Mouse (Mus musculus): ENCODE results near the gene Nr6a1. TPM values are rescaled to one million over a fixed set of nuclear protein-coding genes. Genes with fewer than 3 reads are reported as not detected.

The Nr6a1 gene
- polyA plus RNA-seq, 1 experiment from 2014 or later: 1.6 TPM

- H3K36me3 ChIP-seq (replicated peaks): no peaks in the 10 kb centered on the region
- no peaks in the 10 kb centered on the region for H3K9me3 ChIP-seq
- H3K4me1 ChIP-seq: peaks cover 10% of the 10 kb centered on the region
- 9% methylated on average over 26 of the region's 32 CpGs for WGBS
- no peak within 1 kb of the TSS for H3K27ac ChIP-seq
- peak within 1 kb of the TSS; percentile 96 for H3K4me2 ChIP-seq
- H3K9ac ChIP-seq: peak within 1 kb of the TSS; percentile 46
- H3K4me3 ChIP-seq: peak within 1 kb of the TSS; percentile 40
- H3K27me3 ChIP-seq (replicated peaks): 0 out of 2 replicates have a peak, but pooled peaks cover 9% of the 10 kb centered on the region
- peak; percentile 55; the same call in 1 of the 2 replicates for ATAC-seq (replicated peaks)
These were observed 4.6 kb upstream of the Nr6a1 start, which contains the start of gene Olfml2a for GRCm38 (mm10) chr2:38931851-38932667. TSS of gene Olfml2a (plus strand) at chr2:38931978.

DNA sequence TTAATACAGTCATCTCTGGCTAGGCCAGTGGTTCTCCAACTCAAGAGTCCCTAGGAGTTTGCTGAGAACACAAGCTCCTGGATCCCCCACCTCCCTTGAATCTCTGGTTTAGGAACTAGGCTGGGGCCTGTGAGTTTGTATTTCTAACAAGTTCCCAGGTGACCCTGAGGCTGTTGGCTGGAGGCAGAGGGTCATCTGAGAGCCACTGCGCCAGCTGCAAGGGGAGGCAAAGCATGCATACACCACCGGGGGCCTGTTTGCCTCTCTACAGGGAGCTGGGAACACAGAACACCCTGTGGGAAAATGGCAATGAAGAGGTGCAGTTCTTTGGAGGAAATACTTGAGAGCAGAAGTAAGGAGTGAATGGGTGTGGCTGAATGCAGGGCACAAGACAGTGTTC, 2.8 kb upstream of the Nr6a1 start:
- Histone ChIP-seq H3K27me3 (replicated peaks) (0 out of 2 replicates have a peak, but pooled peaks cover 9% of the 10 kb centered on the region), H3K9ac (no peak overlapping the region), H3K4me1 (peaks cover 18% of the 10 kb centered on the region), H3K27ac (no peak overlapping the region), H3K9me3 (no peaks in the 10 kb centered on the region), H3K4me2 (no peak overlapping the region), H3K36me3 (replicated peaks) (no peaks in the 10 kb centered on the region), H3K4me3 (no peak overlapping the region)
- 68% methylated on average over 2 of the region's 2 CpGs for WGBS
- no peak for ATAC-seq (replicated peaks)

DNA sequence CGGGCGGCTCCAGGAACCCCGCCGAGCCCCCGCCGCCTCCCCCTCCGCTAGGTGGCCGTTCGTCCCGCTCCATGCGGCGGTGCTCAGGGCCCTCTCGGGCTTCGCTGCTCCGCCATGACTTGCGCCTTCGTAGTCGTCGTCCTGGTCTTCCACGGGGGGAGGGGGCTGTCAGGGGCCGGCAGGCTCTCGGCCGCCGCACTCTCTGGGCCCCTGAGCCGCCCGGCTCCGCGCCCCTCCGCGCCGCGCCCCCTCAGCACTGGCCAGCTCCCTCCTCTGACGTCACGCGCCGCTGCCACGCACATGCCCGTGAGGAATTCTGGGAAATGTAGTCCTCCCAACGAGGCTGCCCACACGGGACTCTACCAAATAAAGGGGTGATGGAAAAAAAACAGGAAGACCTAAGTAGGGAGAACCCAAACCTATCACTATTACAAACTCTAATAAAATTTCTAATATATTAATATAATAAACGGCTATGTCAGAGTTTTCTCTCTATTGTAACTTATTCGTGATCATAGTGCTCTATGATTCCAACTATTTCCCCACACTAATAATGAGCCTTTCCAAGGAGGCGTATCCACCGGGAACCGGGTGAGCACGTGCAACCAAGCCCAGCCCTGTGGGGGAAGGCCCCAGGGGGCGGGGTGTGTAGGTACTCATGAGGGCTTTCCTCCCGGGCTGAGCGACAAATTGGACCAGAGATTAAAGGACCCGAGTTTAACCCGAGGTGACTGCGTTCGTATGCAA, 1.2 kb downstream of the Nr6a1 start:
- peak overlapping the region; percentile 74 for H3K9ac ChIP-seq
- peak; percentile 95 for ATAC-seq (replicated peaks)
- H3K27ac ChIP-seq: 0 out of 2 replicates have a peak overlapping the region, but pooled peaks have one; percentile 3
- H3K4me3 ChIP-seq: peak overlapping the region; percentile 61
- H3K27me3 ChIP-seq (replicated peaks): peaks cover 11% of the 10 kb centered on the region
- under 1% methylated on average over 36 of the region's 53 CpGs for WGBS
- H3K4me2 ChIP-seq: peak overlapping the region; percentile 98
- H3K9me3 ChIP-seq: no peaks in the 10 kb centered on the region
- H3K36me3 ChIP-seq (replicated peaks): no peaks in the 10 kb centered on the region
- H3K4me1 ChIP-seq: peaks cover 21% of the 10 kb centered on the region

DNA sequence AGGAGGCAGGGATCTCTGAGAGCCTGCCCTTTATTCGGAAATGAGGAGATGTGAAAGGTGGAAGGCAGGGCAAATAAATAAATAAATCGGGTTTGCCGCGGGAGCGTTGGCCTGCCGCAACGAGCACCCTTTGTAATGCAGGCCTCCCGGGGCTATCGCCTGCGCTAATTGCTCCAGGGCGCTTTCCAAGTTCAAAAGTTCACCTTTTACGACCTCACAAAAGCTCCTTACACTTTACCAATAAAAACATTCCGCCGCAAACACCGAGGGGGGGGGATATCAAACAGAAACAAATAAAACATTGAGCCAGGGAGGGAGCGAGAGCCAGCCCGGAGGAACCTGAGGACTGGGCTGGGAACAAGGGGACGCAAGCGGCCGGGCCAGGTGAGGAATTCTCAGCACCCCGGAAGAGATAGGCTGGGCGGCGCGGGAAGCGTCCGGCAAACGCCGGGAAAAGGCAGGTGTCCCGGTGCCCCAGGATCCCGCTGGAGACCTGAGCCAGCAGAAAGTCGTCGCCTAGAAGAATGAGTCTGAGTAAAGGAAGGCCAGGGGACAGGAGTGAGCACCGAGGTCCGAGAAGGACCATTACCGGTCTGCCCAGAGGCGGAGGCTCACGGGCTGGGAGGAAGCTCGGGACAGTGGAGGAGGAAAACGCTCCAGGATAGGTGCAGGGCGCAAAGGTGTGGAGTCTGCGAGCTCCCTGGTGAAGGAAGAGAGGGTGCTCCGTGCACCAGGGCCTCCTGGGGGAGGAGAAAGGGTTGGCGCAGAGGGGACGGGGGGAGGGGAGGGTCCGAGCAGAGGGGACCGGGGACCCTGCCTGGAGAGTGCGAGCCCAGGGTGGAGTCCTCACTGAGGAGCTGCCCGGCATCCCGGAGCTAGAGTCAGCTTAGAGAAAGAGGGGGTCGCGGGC, 2.1 kb downstream of the Nr6a1 start:
- Histone ChIP-seq H3K4me1 (peaks cover 20% of the 10 kb centered on the region), H3K4me3 (peak overlapping the region; percentile 61), H3K9me3 (no peaks in the 10 kb centered on the region), H3K36me3 (replicated peaks) (no peaks in the 10 kb centered on the region), H3K27me3 (replicated peaks) (peaks cover 9% of the 10 kb centered on the region), H3K27ac (0 out of 2 replicates have a peak overlapping the region, but pooled peaks have one; percentile 3), H3K9ac (peak overlapping the region; percentile 74), H3K4me2 (peak overlapping the region; percentile 98)
- ATAC-seq (replicated peaks): peak; percentile 78
- under 1% methylated on average over 46 of the region's 51 CpGs for WGBS

DNA sequence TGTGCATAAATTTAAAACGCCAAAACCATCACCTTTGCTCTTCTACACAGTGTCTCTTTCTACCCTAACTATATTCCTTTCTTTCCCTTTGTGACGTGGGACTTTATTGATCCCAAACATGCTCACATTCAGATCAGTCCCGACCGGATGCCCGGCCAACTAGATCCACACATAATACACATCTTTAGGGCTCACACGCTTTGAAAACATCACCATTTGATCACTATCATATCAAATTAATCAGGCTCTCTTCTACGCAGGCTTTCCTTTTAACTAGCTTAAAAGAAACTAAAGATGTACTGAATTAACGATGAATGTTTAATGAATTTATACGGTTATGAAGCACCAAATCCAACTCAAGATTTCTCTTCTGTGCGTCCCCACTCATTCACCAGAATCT, 2.9 kb downstream of the Nr6a1 start:
- H3K4me2 ChIP-seq: peak overlapping the region; percentile 98
- H3K4me3 ChIP-seq: peak overlapping the region; percentile 61
- H3K9me3 ChIP-seq: no peaks in the 10 kb centered on the region
- H3K27ac ChIP-seq: no peak overlapping the region
- no peaks in the 10 kb centered on the region for H3K36me3 ChIP-seq (replicated peaks)
- H3K27me3 ChIP-seq (replicated peaks): peaks cover 9% of the 10 kb centered on the region
- no peak overlapping the region for H3K9ac ChIP-seq
- 3% methylated on average over 10 of the region's 10 CpGs for WGBS
- ATAC-seq (replicated peaks): no peak
- H3K4me1 ChIP-seq: peaks cover 20% of the 10 kb centered on the region

GRCm38 (mm10) chr2:38923911-38924310, 3.6 kb downstream of the Nr6a1 start:
- Histone ChIP-seq H3K36me3 (replicated peaks) (no peaks in the 10 kb centered on the region), H3K4me1 (peaks cover 20% of the 10 kb centered on the region), H3K4me3 (no peak overlapping the region)

GRCm38 (mm10) chr2:38923471-38923870, 4.0 kb downstream of the Nr6a1 start:
- no peak overlapping the region for H3K4me2 ChIP-seq
- H3K27ac ChIP-seq: no peak overlapping the region
- H3K4me3 ChIP-seq: no peak overlapping the region
- H3K9me3 ChIP-seq: no peaks in the 10 kb centered on the region
- H3K36me3 ChIP-seq (replicated peaks): no peaks in the 10 kb centered on the region
- no peak for ATAC-seq (replicated peaks)
- peaks cover 9% of the 10 kb centered on the region for H3K27me3 ChIP-seq (replicated peaks)
- H3K9ac ChIP-seq: no peak overlapping the region
- 32% methylated on average over 3 of the region's 3 CpGs for WGBS
- H3K4me1 ChIP-seq: peaks cover 20% of the 10 kb centered on the region

More at GRCm38 (mm10) chr2:38923911-38924310, 3.6 kb downstream of the Nr6a1 start:
- H3K27me3 ChIP-seq (replicated peaks): peaks cover 9% of the 10 kb centered on the region
- H3K9ac ChIP-seq: no peak overlapping the region
- no peaks in the 10 kb centered on the region for H3K9me3 ChIP-seq
- no peak overlapping the region for H3K27ac ChIP-seq
- ATAC-seq (replicated peaks): no peak
- no peak overlapping the region for H3K4me2 ChIP-seq
- WGBS: 33% methylated on average over 2 of the region's 2 CpGs

DNA sequence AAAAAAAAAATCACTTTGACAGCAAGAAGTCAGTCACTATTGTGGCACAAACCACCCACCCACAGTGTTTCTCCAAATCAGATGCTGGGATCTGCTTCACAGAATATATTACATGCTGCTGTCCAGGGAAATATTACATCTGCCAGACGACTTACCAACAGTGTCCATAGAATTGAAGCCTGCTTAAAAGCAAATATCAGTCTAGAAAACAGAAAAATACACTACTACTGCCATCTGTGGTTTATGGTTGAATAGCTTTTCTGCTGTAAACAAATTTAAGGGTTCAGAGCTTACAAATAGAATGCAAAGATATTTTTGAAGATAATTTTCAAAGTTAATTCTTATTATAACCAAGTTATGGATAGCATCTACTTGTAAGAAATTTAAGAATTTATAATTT, 6.1 kb downstream of the Nr6a1 start:
- H3K4me3 ChIP-seq: no peak overlapping the region
- no peaks in the 10 kb centered on the region for H3K36me3 ChIP-seq (replicated peaks)
- peaks cover 16% of the 10 kb centered on the region for H3K4me1 ChIP-seq
- H3K9ac ChIP-seq: no peak overlapping the region
- no peak overlapping the region for H3K27ac ChIP-seq
- ATAC-seq (replicated peaks): no peak
- H3K27me3 ChIP-seq (replicated peaks): peaks cover 6% of the 10 kb centered on the region
- H3K9me3 ChIP-seq: no peaks in the 10 kb centered on the region
- 15% methylated on average over 1 of the region's 1 CpGs for WGBS
- H3K4me2 ChIP-seq: no peak overlapping the region

DNA sequence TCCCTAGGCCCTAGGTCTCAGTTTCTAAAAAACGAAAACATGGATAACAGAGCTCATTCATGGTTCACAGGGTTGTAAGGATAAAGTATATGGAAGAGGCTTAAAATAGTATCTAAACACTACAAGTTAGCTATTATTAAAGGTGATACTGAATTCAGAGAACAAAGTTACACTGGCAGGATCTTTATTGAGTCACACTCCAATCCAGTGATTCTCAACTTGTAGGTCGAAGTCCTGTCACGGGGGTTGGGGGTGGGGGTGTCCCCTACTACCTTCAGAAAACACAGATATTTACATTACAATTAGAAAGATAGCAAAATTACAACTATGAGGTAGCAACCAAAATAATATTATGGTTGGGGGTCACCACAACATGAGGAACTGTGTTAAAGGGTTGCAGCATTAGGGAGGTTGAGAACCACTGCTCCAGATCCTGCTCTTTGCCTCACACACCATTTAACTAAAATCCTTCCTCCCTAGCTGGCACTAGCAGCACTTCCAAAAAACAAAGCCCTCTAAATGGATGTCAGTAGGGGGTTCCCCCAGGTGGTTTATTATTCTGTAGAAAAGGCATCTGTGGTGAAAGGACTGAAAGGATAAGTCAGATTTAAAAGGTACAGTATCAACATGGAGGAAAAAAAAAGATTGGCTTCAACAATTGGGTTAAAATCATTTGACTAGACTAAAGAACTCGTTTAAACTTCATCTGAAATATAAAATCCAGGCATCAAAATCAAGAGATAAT, 10.4 kb downstream of the Nr6a1 start:
- Histone ChIP-seq H3K4me1 (no peaks in the 10 kb centered on the region), H3K9ac (no peak overlapping the region), H3K4me3 (no peak overlapping the region), H3K27ac (no peak overlapping the region), H3K9me3 (no peaks in the 10 kb centered on the region), H3K27me3 (replicated peaks) (no peaks in the 10 kb centered on the region), H3K36me3 (replicated peaks) (no peaks in the 10 kb centered on the region), H3K4me2 (no peak overlapping the region)
- 27% methylated on average over 4 of the region's 4 CpGs for WGBS
- no peak for ATAC-seq (replicated peaks)

DNA sequence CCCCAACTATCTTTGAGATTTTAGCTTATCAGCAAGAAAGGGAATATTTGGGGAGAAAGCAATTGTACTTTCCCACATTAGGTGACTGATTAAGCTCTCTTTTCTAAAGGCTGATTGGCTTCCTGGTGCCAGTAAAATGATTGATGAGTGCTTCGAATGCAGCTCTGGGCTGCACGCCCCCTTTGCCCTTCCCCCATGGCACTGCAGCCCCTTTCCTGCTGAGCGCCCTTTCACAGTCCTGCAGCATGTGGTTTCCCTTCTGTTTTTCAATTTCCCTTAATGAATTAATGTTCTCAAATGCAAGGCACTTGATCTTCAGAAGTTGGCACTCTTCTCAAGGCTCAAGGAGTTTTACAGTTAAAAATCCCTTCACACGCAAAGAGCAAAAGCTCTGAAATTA, 12.5 kb downstream of the Nr6a1 start:
- Histone ChIP-seq H3K4me2 (no peak overlapping the region), H3K9me3 (no peaks in the 10 kb centered on the region), H3K4me1 (no peaks in the 10 kb centered on the region), H3K9ac (no peak overlapping the region), H3K36me3 (replicated peaks) (no peaks in the 10 kb centered on the region), H3K4me3 (no peak overlapping the region), H3K27me3 (replicated peaks) (no peaks in the 10 kb centered on the region), H3K27ac (no peak overlapping the region)
- 22% methylated on average over 4 of the region's 4 CpGs for WGBS
- no peak for ATAC-seq (replicated peaks)

DNA sequence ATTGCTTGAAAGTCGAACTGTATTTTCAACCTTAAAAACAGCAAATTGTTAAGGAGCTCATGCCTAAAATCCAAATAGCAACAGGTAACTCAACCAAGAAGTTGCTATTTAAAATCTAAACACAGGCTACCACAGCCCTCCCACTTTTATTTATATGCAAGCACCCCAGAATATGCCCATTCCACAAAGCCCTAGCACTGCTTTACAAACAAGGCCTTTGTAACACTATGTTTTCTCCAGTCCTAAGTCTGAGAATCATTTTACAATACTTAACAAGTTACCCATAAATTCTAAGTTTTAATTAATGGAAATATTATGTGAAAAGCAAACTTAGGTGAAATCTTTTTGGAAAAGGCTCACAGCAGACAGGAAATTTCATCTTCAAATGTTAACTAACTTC, 13.0 kb downstream of the Nr6a1 start:
- WGBS: 48% methylated on average over 1 of the region's 1 CpGs

More for the DNA sequence above, 13.0 kb downstream of the Nr6a1 start:
- no peak overlapping the region for H3K9ac ChIP-seq
- no peak overlapping the region for H3K4me3 ChIP-seq
- H3K4me1 ChIP-seq: no peaks in the 10 kb centered on the region
- H3K36me3 ChIP-seq (replicated peaks): no peaks in the 10 kb centered on the region
- ATAC-seq (replicated peaks): no peak
- H3K9me3 ChIP-seq: no peaks in the 10 kb centered on the region
- H3K27ac ChIP-seq: no peak overlapping the region
- no peaks in the 10 kb centered on the region for H3K27me3 ChIP-seq (replicated peaks)
- H3K4me2 ChIP-seq: no peak overlapping the region
